Mouse (Mus musculus) testis, adult 2 months (tissue): ENCODE data around the gene Fbxw9.

ENCODE experiments used
- CTCF ChIP-seq: fragments of 200-500 bp; IDR thresholded peaks from 2 replicates; pipeline ENCODE4 v1.5.1; 2012; ENCODE audit warnings: low read depth, mild to moderate bottlenecking, inconsistent platforms, low read length, moderate library complexity; ENCODE audit not compliant: control insufficient read depth, insufficient read depth, insufficient replicate concordance
- POLR2A ChIP-seq: fragments of 200-500 bp; IDR thresholded peaks from 2 replicates; pipeline ENCODE4 v1.6.1; 2012; ENCODE audit warnings: low read depth, mild to moderate bottlenecking, inconsistent platforms, low read length, moderate library complexity; ENCODE audit not compliant: control insufficient read depth

DNA sequence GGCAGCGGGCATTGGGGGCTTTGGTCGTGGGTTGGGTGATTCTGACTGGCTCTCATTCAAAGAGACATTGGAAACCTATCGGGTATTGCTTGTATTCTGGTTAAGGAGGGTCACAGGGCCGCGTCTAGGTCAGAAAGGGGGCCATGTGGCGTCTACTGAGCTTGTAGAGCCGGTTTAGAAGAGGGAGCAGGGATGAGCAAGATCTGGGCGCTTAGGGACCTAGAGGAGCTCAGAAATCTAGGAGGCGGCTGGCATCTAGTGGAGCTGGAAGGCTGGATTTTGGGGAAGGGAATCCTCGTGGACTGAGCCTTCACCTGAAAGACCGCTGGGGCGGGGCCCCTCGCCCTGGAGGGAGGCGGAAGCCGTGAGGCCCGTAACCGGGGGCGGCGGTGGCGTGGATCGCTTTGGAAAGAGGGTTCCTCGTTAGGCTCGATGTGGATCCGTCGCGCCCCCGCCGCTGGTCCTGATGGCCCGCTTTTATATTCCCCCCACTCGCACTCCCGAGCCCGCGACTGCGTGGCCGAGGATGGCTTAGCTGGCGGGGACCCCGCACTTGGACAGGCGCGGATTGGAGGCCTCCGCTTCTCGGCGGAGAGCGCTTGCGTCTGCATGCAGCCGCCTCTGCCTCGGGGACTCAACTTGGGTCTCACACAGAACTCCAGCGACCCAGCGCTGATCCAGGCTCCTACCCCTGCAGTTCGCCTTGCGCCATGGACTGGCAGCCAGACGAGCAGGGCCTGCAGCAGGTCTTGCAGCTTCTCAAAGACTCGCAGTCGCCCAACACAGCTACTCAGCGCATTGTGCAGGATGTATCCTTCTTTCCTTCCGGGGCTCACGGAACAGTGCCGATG, 21.9 kb upstream of the Fbxw9 start:
- TF ChIP-seq CTCF (no peak), POLR2A (0 out of 2 replicates have a peak, but pooled peaks have one; percentile 21)
